Mouse (Mus musculus) urinary bladder, postnatal 14 days (tissue): ENCODE data around the gene Tssk3.
"Not testable (repeated sequence)": the region's sequence is repeated elsewhere in the genome, so short reads cannot be mapped to it uniquely, and the experiment has no call there.

Experiments used
- DNase-seq: peaks from one replicate; pipeline ENCODE4 v3.0.0; 2021; ENCODE audit warnings: low spot score

The Tssk3 gene

GRCm38 (mm10) chr4:129500607-129501566 is 10.1 kb upstream of the Tssk3 start:
- DNase-seq: peak; percentile 91

DNA sequence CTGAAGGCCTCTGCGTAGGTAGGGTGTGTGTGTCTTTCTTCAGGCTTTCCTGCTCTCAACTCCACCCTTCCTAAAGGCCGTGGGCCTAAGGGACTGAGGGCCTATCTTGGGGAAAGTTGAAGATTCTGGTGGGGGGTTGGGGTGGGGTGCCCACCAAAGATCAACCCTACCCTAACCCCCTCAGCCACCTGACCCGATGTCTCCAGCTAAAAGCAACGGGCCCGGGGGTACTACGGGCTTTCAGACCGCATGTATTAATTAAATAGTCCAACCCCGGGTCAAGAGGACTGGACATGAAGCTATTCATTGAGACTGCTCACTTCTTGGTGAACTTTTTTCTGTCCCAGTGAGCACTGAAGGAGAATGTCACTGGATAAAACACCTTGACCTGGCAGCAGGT is 9.2 kb upstream of the Tssk3 start:
- DNase-seq: no peak

GRCm38 (mm10) chr4:129498941-129499340 is 8.1 kb upstream of the Tssk3 start:
- DNase-seq: no peak

- no peak for DNase-seq
Observed at GRCm38 (mm10) chr4:129496631-129497030, 5.8 kb upstream of the Tssk3 start.

DNA sequence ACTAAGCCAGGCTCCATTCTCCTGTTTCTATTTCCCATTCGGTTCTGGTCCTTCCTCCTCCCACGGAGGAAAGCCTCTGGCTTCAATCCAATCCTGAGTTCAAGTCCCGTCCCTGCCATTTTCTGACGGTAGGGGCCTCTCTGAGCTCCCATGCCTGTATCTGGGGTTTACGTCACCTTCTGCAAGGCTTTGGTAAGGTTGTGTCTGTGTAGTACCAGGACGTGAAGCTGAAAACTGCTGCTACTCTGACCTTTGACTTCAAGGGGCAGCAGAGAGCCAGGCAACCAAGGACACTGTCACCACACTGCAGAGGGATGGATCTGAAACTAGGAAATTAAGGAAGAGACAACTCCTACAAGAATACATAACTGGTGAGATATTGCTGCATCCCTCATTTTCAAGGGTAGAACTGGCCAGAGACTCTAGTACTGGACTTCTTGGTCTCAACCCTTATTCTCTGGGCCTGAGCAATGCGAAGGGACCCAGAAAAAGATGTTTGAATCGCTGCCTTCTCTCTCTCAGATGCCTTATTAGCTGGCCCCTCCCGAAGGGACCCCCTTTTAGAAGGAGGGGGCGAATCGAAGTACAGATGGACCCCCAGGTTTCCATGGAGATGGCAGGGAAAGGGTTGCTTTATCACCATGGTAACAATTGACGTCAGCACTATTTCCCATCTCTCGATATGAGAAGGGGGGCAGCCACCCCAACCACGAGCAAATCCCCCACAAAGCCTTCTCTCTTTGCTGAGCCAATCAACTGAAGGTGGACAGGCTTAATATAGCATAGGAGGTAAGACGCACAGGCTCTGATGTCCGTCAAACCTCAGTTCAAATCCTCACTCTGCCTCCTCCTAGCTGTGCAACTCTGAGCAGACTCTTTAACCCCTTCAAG is 5.1 kb upstream of the Tssk3 start:
- DNase-seq: no peak

DNA sequence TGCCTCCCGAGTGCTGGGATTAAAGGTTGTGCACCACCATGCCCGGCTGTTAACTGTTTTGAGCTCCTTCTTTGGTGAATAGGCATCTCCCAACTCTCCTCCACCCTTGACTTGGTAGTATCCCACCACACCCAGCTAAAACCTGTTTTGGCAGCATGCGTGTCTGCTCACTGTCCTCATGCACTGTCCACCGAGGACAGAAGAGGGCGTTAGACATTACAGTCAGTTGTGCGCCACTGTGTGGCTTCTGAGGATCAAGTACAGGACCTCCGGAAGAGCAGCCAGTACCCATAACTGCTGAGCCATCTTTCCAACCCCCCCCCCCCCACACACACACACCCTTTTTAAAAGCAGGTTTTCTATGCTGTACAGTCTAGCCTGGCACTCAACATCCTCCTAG is 3.9 kb upstream of the Tssk3 start:
- DNase-seq: no peak

- DNase-seq: no peak
Observed at GRCm38 (mm10) chr4:129481090-129481489, 9.7 kb downstream of the Tssk3 start.

- no peak for DNase-seq
Observed at GRCm38 (mm10) chr4:129479863-129480262, 11.0 kb downstream of the Tssk3 start.

DNA sequence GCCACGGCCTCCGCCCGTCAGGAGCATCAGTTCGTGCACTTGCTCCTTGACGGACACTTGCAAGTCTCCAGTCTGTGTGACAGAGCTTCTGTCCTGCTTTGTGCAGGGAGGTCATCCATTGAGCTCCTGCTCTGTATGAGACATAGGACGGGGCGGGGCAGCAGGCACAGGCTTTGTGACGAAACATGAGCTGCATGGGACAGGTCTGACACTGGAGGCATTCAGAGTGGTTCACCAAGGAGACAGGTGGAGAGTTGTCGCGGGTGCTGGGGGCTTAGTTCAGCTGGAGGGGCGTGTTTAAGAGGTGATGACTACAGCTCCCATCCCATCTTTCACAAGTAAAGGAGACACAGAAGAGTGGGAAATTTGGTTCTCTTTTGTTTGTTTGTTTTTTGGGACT is 14.8 kb downstream of the Tssk3 start:
- DNase-seq: no peak

DNA sequence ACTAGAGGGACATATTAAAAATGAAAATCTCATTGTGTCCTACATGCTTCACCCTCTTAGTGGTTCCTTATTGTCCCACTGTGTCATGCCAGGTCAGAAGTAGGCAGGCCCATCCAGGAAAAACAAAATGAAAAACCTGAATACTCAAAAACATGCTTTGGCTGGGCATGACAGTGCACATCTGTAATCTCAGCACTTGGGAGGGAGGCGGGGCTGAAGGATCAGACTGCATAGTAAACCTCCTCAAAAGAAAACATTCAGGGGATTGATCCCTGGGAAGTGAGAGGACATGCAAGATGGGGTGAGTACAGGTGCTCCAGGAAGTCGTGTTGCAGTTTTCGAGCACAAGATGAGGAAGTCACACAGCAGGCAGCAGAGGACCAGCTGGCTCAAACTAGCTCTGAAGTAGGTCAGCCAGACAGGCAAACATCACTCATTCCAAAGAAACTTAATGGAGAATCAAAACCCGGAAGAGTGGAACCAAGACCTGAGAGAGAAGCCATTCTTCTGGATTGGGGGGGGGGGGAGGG is 26.5 kb downstream of the Tssk3 start:
- no peak for DNase-seq

DNA sequence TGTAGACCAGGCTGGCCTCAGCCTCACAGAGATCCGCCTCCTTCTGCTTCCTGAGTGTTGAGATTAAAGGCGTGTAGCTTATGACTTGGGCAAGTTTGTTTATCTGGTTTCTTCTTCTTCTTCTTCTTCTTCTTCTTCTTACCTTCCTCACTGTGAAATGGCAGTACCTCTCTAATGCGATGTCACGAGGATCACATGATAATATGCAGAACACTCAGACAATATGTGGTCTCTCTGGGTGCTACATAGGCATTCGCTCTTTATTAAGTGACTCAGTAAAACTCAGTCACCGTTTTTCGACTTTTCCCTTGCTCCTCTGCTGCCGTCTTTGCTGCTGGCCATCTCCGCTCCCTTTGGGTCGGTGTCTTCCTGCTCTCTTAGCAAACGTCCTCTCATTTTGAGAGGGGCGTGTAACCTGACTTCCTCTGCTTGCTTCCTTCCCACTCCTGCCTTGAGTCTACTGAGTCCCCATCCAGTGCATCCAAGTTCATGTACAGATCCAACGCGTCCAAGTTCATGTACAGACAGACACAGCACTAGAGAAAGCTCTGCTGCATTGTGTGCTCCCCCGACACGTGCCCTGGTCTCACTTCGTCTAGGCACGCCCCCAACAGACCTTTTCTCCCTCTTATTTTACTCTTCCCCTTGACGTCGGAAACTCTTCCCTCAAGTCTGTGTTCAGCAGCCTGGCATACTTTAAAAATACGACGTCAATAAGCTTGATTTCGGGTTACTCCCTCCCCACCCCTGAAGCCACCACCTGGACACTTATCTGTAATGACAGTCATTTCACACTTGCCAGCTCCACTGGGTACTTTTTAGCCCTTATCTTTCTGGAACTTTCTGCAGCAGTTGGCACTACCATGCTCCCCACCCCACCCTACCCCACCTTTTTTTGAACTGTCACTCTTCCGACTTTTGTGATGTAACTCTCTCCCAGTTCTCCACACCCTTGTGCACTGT is 27.4 kb downstream of the Tssk3 start:
- no peak for DNase-seq

GRCm38 (mm10) chr4:129462118-129462517 is 28.7 kb downstream of the Tssk3 start:
- no peak for DNase-seq

DNA sequence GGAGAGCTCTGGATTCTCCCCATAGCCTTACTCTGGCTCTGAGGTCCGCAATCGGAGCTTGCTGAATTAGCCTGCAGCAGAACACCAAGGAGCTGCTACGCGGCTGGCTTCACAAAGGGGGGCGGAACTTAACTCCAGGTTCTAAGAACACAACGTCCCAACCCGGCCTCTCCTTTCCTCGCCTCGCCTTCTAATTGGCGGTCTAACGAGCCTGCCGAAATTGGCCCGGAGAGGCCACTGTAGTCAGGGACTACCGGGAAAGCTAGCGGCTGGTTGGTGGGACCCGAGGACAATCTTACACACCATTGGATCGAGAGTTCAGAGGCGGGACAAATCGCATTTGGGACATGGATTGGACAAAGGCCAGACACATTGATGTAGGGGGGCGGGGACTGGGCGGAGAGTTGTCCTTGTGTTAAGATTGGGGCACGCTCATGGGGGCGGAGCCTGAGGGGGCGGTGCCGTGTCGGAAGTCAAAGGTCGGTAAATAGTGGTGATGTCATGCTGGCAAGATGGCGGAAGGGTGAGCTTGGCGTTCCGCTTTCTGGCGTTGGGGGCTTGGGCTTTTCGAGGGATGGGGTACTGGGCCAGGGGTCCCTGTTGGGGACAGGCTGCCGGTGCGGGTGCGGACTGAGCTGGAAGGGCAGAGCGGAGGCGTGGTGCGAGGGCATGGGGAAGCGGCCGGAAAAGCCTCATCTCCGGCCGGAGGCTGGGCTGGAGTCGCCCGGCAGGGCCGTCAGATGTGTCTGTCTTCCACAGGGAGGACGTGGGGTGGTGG is 29.4 kb downstream of the Tssk3 start, which contains the start of gene Bsdc1:
Bsdc1 (plus strand) TSS at position 399 of the 778 bp plus-strand sequence.
- DNase-seq: peak; percentile 99

DNA sequence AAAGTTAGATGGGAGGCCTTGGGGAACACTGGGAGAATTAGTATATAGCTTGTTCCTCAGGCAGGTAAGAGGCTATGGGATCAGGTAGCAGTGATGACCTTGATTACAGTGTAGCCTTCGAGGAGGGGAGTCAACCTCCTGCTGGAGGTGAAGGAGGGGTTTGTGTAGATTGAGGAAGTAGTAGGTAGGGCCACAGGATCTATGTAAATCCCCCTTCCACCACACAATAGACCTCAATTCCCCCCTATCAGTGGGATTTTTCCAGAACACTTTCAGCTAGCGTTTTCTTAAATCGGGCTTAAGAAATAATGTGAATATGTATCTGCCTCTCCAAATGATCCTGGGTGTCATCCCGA is 30.0 kb downstream of the Tssk3 start:
- DNase-seq: no peak

- no peak for DNase-seq
Observed at GRCm38 (mm10) chr4:129459726-129460125, 31.1 kb downstream of the Tssk3 start.

DNA sequence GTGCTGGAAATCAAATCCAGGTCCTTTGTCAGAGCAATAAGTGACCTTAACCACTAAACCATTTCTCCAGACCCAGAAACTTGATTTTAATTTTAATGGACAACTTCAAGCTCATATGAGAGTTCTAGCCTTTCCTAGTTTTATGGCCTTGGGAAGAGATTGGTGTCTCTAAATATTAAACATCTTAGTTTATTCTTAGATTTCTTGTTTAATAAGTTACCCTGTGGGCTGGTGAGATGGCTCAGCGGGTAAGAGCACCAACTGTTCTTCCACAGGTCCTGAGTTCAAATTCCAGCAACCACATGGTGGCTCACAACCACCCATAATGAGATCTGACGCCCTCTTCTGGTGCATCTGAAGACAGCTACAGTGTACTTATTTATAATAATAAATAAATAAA is 33.5 kb downstream of the Tssk3 start:
- not testable (repeated sequence) for DNase-seq

GRCm38 (mm10) chr4:129456126-129456525 is 34.7 kb downstream of the Tssk3 start:
- DNase-seq: no peak

DNA sequence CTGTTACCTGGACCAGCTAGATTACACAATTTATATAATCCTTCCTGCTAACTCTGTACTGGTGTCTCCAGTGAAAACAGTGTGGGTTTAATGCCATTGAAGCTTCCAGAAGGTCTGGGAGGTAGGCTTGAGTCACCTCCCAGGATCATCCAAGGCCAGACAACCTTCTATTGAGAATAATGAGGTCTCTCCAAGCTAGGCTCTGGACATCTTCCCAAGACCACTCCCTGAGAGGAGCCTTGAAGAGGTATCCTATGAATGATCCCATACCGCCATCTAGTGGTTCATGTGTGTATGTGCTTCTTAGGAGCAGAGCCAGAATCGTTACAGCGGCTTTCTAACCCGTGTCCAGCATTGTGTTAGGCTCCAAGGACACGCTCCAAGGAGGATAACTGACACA is 35.6 kb downstream of the Tssk3 start:
- peak; percentile 64 for DNase-seq

- DNase-seq: no peak
Observed at GRCm38 (mm10) chr4:129451471-129452169, 39.2 kb downstream of the Tssk3 start.

- no peak for DNase-seq
Observed at GRCm38 (mm10) chr4:129450851-129451250, 40.0 kb downstream of the Tssk3 start.
